Mouse (Mus musculus): Measurements from ENCODE around the gene Ndufb7.
"Not testable (repeated sequence)": the region's sequence is repeated elsewhere in the genome, so short reads cannot be mapped to it uniquely, and the experiment has no call there.

The Ndufb7 gene

GRCm38 (mm10) chr8:83566469-83567395 is at the start of gene Ndufb7:
TSS of gene Ndufb7 (plus strand) at chr8:83566671.
- peak; percentile 95 for DNase-seq (ENCODE audit: inconsistent ontology term)

GRCm38 (mm10) chr8:83520432-83520831 is 46.0 kb upstream of the Ndufb7 start:
- no peak for DNase-seq (ENCODE audit: inconsistent ontology term)

GRCm38 (mm10) chr8:83520907-83521306 is 45.6 kb upstream of the Ndufb7 start:
- DNase-seq (ENCODE audit: inconsistent ontology term) = not testable (repeated sequence)

- no peak for DNase-seq (ENCODE audit: inconsistent ontology term)
Measured at GRCm38 (mm10) chr8:83521310-83521709, 45.2 kb upstream of the Ndufb7 start.

- no peak for DNase-seq (ENCODE audit: inconsistent ontology term)
Measured at GRCm38 (mm10) chr8:83534802-83535201, 31.7 kb upstream of the Ndufb7 start.

GRCm38 (mm10) chr8:83535736-83536135 is 30.7 kb upstream of the Ndufb7 start, which contains the start of gene Olfr370:
TSS of gene Olfr370 (plus strand) at chr8:83535780.
- no peak for DNase-seq (ENCODE audit: inconsistent ontology term)

- DNase-seq (ENCODE audit: inconsistent ontology term) = no peak
Measured at GRCm38 (mm10) chr8:83562669-83563068, 3.8 kb upstream of the Ndufb7 start.

GRCm38 (mm10) chr8:83563246-83563645 is 3.2 kb upstream of the Ndufb7 start:
- DNase-seq (ENCODE audit: inconsistent ontology term) = no peak

- DNase-seq (ENCODE audit: inconsistent ontology term) = no peak
Measured at GRCm38 (mm10) chr8:83565731-83566375, 618 bp upstream of the Ndufb7 start.

- no peak for DNase-seq (ENCODE audit: inconsistent ontology term)
Measured at GRCm38 (mm10) chr8:83567668-83568067, 1.2 kb downstream of the Ndufb7 start.

- DNase-seq (ENCODE audit: inconsistent ontology term) = no peak
Measured at GRCm38 (mm10) chr8:83568128-83568527, 1.7 kb downstream of the Ndufb7 start.

- no peak for DNase-seq (ENCODE audit: inconsistent ontology term)
Measured at GRCm38 (mm10) chr8:83568755-83569154, 2.3 kb downstream of the Ndufb7 start.

GRCm38 (mm10) chr8:83569165-83569564 is 2.7 kb downstream of the Ndufb7 start:
- DNase-seq (ENCODE audit: inconsistent ontology term) = no peak

GRCm38 (mm10) chr8:83570272-83571000 is 4.0 kb downstream of the Ndufb7 start:
- no peak for DNase-seq (ENCODE audit: inconsistent ontology term)

GRCm38 (mm10) chr8:83571001-83571340 is 4.5 kb downstream of the Ndufb7 start:
- not testable (repeated sequence) for DNase-seq (ENCODE audit: inconsistent ontology term)

- DNase-seq (ENCODE audit: inconsistent ontology term) = no peak
Measured at GRCm38 (mm10) chr8:83571791-83572190, 5.3 kb downstream of the Ndufb7 start.

GRCm38 (mm10) chr8:83572246-83572812 is 5.9 kb downstream of the Ndufb7 start:
- DNase-seq (ENCODE audit: inconsistent ontology term) = no peak

- DNase-seq (ENCODE audit: inconsistent ontology term) = no peak
Measured at GRCm38 (mm10) chr8:83573140-83573875, 6.8 kb downstream of the Ndufb7 start.

GRCm38 (mm10) chr8:83574631-83575315 is 8.3 kb downstream of the Ndufb7 start:
- DNase-seq (ENCODE audit: inconsistent ontology term) = no peak
